Mouse (Mus musculus) erythroblast, embryonic 14.5 days (primary cell): ENCODE results near the gene Kazald1. TPM values are rescaled to one million over a fixed set of nuclear protein-coding genes. Genes with fewer than 3 reads are reported as not detected.

Source experiments
- H3K27me3 ChIP-seq: 2 replicates; pipeline ENCODE4 v1.6.1; 2012; ENCODE audit warnings: inconsistent platforms; ENCODE audit not compliant: control insufficient read depth
- H3K36me3 ChIP-seq: 2 replicates; pipeline ENCODE4 v1.6.1; 2012; ENCODE audit warnings: mild to moderate bottlenecking, inconsistent platforms; ENCODE audit not compliant: control insufficient read depth
- H3K4me1 ChIP-seq: 2 replicates; pipeline ENCODE4 v1.6.1; 2012; ENCODE audit warnings: inconsistent platforms; ENCODE audit not compliant: control insufficient read depth
- H3K4me3 ChIP-seq: replicated peaks from 2 replicates; pipeline ENCODE3; 2012; ENCODE audit warnings: moderate library complexity, mild to moderate bottlenecking, inconsistent platforms
- H3K9me3 ChIP-seq: 2 replicates; pipeline ENCODE4 v1.6.1; 2012; ENCODE audit warnings: low read length, inconsistent platforms, mixed read lengths; ENCODE audit not compliant: control insufficient read depth
- GATA1 ChIP-seq: IDR thresholded peaks from 2 replicates; pipeline ENCODE4 v1.6.1; 2012; ENCODE audit warnings: low read length, inconsistent platforms, mixed read lengths
- TAL1 ChIP-seq: IDR thresholded peaks from 3 replicates; pipeline ENCODE4 v1.6.1; 2012; ENCODE audit warnings: low read length, inconsistent platforms, mixed read lengths
- polyA plus RNA-seq: library from polyadenylated mRNA; stranded (reverse); fragments of >175 nt; gene quantifications from 2 replicates; pipeline ENCODE4 v1.2.3, GENCODE M21; 2012

Kazald1 gene
- not detected in 2 replicates for polyA plus RNA-seq

DNA sequence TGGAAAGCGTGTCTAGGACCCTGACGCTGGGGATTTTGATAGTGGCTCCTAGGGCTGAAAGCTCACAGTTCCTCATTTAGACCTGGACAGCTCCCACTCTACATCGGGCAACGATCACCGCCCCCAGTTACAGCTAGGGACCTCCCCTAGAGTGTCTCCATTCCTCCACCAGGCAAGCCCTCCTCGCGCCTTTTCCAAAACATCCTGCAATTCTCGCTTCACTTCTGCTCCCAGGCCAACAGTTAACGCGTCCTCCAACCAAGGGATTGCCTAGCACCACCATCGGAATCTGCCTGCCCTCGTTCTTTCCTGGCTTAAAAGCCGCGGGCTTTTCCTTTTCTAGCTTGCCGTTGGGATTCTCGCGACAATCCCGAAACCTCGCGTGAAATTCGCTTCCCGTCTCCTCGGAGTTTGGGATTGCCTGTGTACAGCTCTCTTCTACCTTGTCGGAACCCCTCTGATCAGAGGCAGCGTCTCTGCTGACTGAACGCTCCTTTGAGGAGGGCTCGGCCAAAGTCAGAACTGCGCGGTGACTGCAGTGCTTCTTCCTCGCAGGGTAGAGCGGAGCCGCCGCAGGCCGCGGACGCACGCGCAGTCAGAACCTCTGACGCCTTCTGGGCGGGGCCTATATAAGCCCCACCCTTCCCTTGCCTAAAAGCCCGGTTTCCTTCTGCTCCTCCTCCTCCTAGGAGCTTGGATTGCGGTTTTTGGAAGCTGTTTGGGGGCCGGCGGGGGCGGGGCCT is at the start of gene Kazald1:
Gene Kazald1, plus strand, starts transcription at position 662 of the 743 bp plus-strand sequence.
- Histone ChIP-seq H3K27me3 (peaks cover 48% of the 10 kb centered on the region), H3K9me3 (peaks cover 16% of the 10 kb centered on the region; the same call in 1 of the 2 replicates), H3K4me1 (peaks cover 40% of the 10 kb centered on the region), H3K4me3 (peak within 1 kb of the TSS; percentile 65), H3K36me3 (no peaks in the 10 kb centered on the region)
- TF ChIP-seq GATA1 (no peak), TAL1 (no peak)

DNA sequence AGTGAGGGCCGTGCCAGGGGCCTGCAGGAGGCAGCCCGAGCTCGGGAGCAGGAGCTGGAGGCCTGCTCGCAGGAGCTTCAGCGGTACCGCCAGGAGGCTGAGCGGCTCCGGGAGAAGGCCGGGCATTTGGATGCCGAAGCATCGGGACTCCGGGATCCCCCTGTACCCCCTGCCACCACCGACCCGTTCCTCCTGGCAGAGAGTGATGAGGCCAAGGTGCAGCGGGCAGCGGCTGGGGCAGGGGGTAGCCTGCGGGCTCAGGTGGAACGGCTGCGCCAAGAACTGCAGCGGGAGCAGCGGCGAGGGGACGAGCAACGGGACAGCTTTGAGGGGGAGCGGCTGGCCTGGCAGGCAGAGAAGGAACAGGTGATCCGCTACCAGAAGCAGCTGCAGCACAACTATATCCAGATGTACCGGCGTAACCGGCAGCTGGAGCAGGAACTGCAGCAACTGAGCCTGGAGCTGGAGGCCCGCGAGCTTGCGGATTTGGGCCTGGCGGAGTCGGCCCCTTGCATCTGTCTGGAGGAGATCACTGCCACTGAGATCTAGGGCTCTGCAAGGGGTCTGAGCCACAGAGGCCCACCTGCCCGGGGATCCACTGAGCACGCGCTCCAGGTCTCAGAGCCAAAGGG is 49.0 kb upstream of the Kazald1 start:
- no peak for TF ChIP-seq TAL1
- TF ChIP-seq GATA1, result no peak
- Histone ChIP-seq H3K9me3 (no peaks in the 10 kb centered on the region), H3K36me3 (peaks cover 24% of the 10 kb centered on the region), H3K4me3 (no peak overlapping the region), H3K4me1 (peaks cover 8% of the 10 kb centered on the region), H3K27me3 (no peaks in the 10 kb centered on the region)

DNA sequence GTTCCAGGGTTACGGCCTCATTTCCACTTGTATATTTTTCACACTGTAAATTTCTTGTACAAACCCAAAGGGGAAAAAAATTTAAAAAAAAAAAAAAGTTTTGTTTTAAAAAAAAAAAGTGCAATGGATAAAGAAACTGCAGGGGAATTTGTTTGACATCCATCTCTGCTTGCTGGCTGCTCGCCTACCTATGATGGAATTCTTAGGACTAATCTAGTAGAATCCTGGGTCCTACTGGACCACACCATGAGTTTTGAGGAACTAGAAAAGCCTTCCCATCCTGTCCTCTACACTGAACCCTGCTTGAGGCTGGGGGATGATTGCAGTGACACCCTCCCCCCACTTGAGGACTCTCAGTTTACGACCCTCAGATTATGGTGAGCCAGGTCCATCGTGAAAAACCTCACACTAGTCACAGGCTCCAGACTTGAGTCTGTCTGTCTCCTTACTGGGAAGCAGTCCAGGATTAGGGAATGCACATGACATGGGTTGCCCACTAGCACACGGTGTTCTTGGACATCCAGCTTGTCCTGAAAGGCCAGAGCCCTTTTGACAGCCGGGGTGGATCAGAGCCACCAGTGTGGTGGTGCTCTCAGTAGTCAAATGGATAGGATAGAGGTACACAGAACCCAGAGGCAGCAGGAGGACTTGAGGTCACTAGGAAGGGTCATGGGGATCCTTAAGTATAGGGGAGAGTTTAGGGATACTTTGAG is 47.9 kb upstream of the Kazald1 start:
- peaks cover 24% of the 10 kb centered on the region for H3K36me3 ChIP-seq
- no peak overlapping the region for H3K4me3 ChIP-seq
- no peaks in the 10 kb centered on the region for H3K9me3 ChIP-seq
- TF ChIP-seq GATA1, result no peak
- TF ChIP-seq TAL1, result no peak
- no peaks in the 10 kb centered on the region for H3K27me3 ChIP-seq
- peaks cover 8% of the 10 kb centered on the region for H3K4me1 ChIP-seq

DNA sequence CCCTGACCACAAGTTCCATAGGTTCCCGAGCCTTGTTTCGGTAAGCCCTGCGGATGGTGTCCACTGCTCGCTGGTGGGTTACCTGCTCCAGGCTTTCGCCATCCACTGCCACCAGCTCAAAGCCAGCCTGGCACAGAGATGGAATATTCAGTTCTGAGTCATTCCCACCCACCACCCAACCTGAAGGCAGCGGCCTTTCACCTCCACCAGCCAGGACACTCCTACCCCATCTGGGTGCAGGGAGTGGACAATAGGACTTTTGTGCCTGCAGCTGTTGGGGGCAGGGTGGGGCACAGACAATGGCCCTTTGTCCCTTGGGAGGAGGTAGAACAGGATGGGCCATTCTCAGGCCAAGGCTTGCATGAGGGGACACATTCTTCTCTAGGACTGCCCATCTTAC is 47.2 kb upstream of the Kazald1 start:
- TF ChIP-seq TAL1 (no peak), GATA1 (no peak)
- H3K36me3 ChIP-seq, result peaks cover 24% of the 10 kb centered on the region
- no peak overlapping the region for H3K4me3 ChIP-seq
- H3K27me3 ChIP-seq, result no peaks in the 10 kb centered on the region
- peaks cover 8% of the 10 kb centered on the region for H3K4me1 ChIP-seq
- no peaks in the 10 kb centered on the region for H3K9me3 ChIP-seq

- Histone ChIP-seq H3K4me3 (no peak overlapping the region), H3K9me3 (no peaks in the 10 kb centered on the region), H3K27me3 (no peaks in the 10 kb centered on the region), H3K36me3 (peaks cover 22% of the 10 kb centered on the region), H3K4me1 (peaks cover 8% of the 10 kb centered on the region)
- TF ChIP-seq TAL1 (no peak), GATA1 (no peak)
Observed at GRCm38 (mm10) chr19:45028746-45029145, 46.3 kb upstream of the Kazald1 start.

DNA sequence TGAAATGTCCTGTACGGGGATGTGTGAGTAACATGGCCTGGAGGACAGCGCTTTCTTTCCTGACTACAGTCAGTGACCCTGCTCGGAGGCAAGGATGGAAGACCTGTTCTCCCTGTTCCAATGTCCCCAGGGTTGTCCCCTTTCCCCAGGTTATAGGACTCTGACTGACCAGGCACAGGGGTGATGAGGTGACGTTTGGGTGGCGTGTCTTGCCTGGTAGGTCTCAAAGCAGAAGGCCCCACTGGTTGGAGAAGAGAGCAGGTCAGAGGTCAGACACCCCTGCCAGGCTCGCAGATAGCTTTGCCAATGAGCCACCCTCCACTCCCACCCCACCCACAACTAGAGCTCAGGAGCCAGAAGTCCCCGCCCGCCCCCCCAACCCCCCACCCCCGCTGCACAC is 45.5 kb upstream of the Kazald1 start:
- peaks cover 8% of the 10 kb centered on the region for H3K4me1 ChIP-seq
- TF ChIP-seq TAL1 (no peak), GATA1 (no peak)
- H3K27me3 ChIP-seq, result no peaks in the 10 kb centered on the region
- H3K9me3 ChIP-seq, result no peaks in the 10 kb centered on the region
- no peak overlapping the region for H3K4me3 ChIP-seq
- H3K36me3 ChIP-seq, result peaks cover 19% of the 10 kb centered on the region

- peaks cover 15% of the 10 kb centered on the region for H3K36me3 ChIP-seq
- peaks cover 8% of the 10 kb centered on the region for H3K4me1 ChIP-seq
- no peaks in the 10 kb centered on the region for H3K27me3 ChIP-seq
- no peaks in the 10 kb centered on the region for H3K9me3 ChIP-seq
- no peak for TF ChIP-seq TAL1
- no peak for TF ChIP-seq GATA1
- no peak overlapping the region for H3K4me3 ChIP-seq
Observed at GRCm38 (mm10) chr19:45030111-45030510, 44.9 kb upstream of the Kazald1 start.

DNA sequence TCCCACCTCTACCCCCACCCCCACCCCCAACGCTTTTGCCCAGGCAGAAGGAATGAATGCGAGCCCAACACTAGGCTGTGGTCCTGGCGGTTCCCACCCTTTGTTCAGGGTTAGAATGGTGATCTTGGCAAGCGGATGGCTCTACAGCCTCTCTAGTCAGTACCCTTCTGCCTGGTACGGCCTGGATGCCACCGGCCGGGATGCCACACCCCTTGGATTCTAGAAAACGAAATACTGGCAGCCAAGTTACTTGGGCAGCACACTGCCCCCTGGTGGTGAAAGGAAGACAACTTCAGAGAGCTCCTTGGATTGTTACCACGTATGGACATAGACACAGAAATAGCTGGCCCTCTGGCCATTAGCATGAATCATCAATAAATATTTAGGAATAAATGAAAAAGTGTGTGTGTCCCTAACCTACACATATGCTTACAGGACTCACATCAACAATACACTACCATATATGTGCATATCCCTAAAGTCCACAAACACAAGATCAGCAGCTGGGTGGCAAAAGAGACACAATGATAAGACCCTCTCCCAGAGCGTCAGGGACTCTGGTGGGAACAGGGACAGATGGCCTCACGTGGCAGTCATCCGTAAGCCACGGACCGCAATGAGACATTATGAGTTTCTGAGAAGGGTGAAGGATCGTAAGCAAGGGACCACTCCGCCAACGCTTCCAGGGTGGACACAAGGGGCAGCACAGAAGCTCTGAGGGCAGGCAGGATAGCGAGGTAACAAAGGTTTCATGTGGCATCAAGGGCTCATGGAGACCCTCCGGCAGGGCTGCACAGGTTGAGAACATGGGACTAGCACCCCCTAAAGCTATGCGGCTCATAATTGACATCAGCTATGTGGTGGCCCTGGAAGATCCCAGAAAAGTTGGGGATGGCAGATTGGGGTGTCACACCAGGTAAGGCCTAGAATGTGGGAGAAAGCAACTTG is 44.0 kb upstream of the Kazald1 start:
- Histone ChIP-seq H3K27me3 (peaks cover 6% of the 10 kb centered on the region; the same call in 1 of the 2 replicates), H3K36me3 (peaks cover 10% of the 10 kb centered on the region), H3K4me1 (peaks cover 8% of the 10 kb centered on the region), H3K9me3 (no peaks in the 10 kb centered on the region), H3K4me3 (no peak overlapping the region)
- TF ChIP-seq TAL1, result no peak
- no peak for TF ChIP-seq GATA1
